Mouse (Mus musculus): Measurements from ENCODE around the gene Vmac. TPM values are rescaled to one million over a fixed set of nuclear protein-coding genes. Genes with fewer than 3 reads are reported as not detected.

Gene Vmac
- polyA plus RNA-seq, 1 experiment from 2014 or later: 16.5 TPM

- H3K4me1 ChIP-seq (replicated peaks): peaks cover 30% of the 10 kb centered on the region
- H3K27ac ChIP-seq: no peak overlapping the region
- no peaks in the 10 kb centered on the region for H3K9me3 ChIP-seq
- peaks cover 26% of the 10 kb centered on the region for H3K36me3 ChIP-seq
- WGBS: 51% methylated on average over 11 of the region's 11 CpGs
- peak overlapping the region; percentile 82 for H3K4me3 ChIP-seq (replicated peaks)
- H3K27me3 ChIP-seq: no peaks in the 10 kb centered on the region
- H3K9ac ChIP-seq (replicated peaks): peak overlapping the region; percentile 74; the same call in 1 of the 2 replicates
- no peak for ATAC-seq (ENCODE audit: insufficient number of reproducible peaks, insufficient read depth, low FRiP score, low TSS enrichment, low read depth)
- peak overlapping the region; percentile 77 for H3K4me2 ChIP-seq
Observed at GRCm38 (mm10) chr17:56715360-56715759, 2.5 kb downstream of the Vmac start.

- WGBS: 87% methylated on average over 3 of the region's 3 CpGs
- no peak overlapping the region for H3K27ac ChIP-seq
- no peak overlapping the region for H3K9ac ChIP-seq (replicated peaks)
- no peak for ATAC-seq (ENCODE audit: insufficient number of reproducible peaks, insufficient read depth, low FRiP score, low TSS enrichment, low read depth)
- no peaks in the 10 kb centered on the region for H3K9me3 ChIP-seq
- H3K27me3 ChIP-seq: no peaks in the 10 kb centered on the region
- H3K36me3 ChIP-seq: peaks cover 82% of the 10 kb centered on the region
- no peaks in the 10 kb centered on the region for H3K4me1 ChIP-seq (replicated peaks)
- no peak overlapping the region for H3K4me3 ChIP-seq (replicated peaks)
- no peak overlapping the region for H3K4me2 ChIP-seq
Observed at GRCm38 (mm10) chr17:56709708-56710107, 8.1 kb downstream of the Vmac start.

- H3K4me2 ChIP-seq: no peak overlapping the region
- WGBS: 90% methylated on average over 4 of the region's 4 CpGs
- peaks cover 92% of the 10 kb centered on the region for H3K36me3 ChIP-seq
- H3K27ac ChIP-seq: no peak overlapping the region
- H3K4me3 ChIP-seq (replicated peaks): no peak overlapping the region
- no peaks in the 10 kb centered on the region for H3K9me3 ChIP-seq
- no peak overlapping the region for H3K9ac ChIP-seq (replicated peaks)
- H3K4me1 ChIP-seq (replicated peaks): no peaks in the 10 kb centered on the region
- no peak for ATAC-seq (ENCODE audit: insufficient number of reproducible peaks, insufficient read depth, low FRiP score, low TSS enrichment, low read depth)
- no peaks in the 10 kb centered on the region for H3K27me3 ChIP-seq
Observed at GRCm38 (mm10) chr17:56708692-56709091, 9.1 kb downstream of the Vmac start.

- H3K9ac ChIP-seq (replicated peaks): no peak overlapping the region
- 95% methylated on average over 1 of the region's 1 CpGs for WGBS
- ATAC-seq (ENCODE audit: insufficient number of reproducible peaks, insufficient read depth, low FRiP score, low TSS enrichment, low read depth): no peak
- no peak overlapping the region for H3K27ac ChIP-seq
- H3K4me1 ChIP-seq (replicated peaks): no peaks in the 10 kb centered on the region
- H3K36me3 ChIP-seq: peaks cover 99% of the 10 kb centered on the region
- H3K4me3 ChIP-seq (replicated peaks): no peak overlapping the region
- H3K27me3 ChIP-seq: no peaks in the 10 kb centered on the region
- H3K4me2 ChIP-seq: no peak overlapping the region
- no peaks in the 10 kb centered on the region for H3K9me3 ChIP-seq
Observed at GRCm38 (mm10) chr17:56706515-56706914, 11.3 kb downstream of the Vmac start.

GRCm38 (mm10) chr17:56703038-56703437, 14.8 kb downstream of the Vmac start:
- Histone ChIP-seq H3K36me3 (peaks cover 99% of the 10 kb centered on the region), H3K27ac (no peak overlapping the region), H3K4me3 (replicated peaks) (no peak overlapping the region), H3K27me3 (no peaks in the 10 kb centered on the region), H3K9me3 (no peaks in the 10 kb centered on the region), H3K4me2 (no peak overlapping the region), H3K9ac (replicated peaks) (no peak overlapping the region), H3K4me1 (replicated peaks) (no peaks in the 10 kb centered on the region)
- no peak for ATAC-seq (ENCODE audit: insufficient number of reproducible peaks, insufficient read depth, low FRiP score, low TSS enrichment, low read depth)
- 84% methylated on average over 4 of the region's 4 CpGs for WGBS

- H3K4me3 ChIP-seq (replicated peaks): no peak overlapping the region
- no peak overlapping the region for H3K27ac ChIP-seq
- ATAC-seq (ENCODE audit: insufficient number of reproducible peaks, insufficient read depth, low FRiP score, low TSS enrichment, low read depth): no peak
- H3K36me3 ChIP-seq: peaks cover 100% of the 10 kb centered on the region
- H3K9ac ChIP-seq (replicated peaks): no peak overlapping the region
- H3K4me2 ChIP-seq: no peak overlapping the region
- no peaks in the 10 kb centered on the region for H3K9me3 ChIP-seq
- 82% methylated on average over 2 of the region's 2 CpGs for WGBS
- no peaks in the 10 kb centered on the region for H3K27me3 ChIP-seq
- no peaks in the 10 kb centered on the region for H3K4me1 ChIP-seq (replicated peaks)
Observed at GRCm38 (mm10) chr17:56700451-56700850, 17.4 kb downstream of the Vmac start.

GRCm38 (mm10) chr17:56693851-56694310, 23.9 kb downstream of the Vmac start:
- Histone ChIP-seq H3K27me3 (no peaks in the 10 kb centered on the region), H3K4me1 (replicated peaks) (peaks cover 11% of the 10 kb centered on the region), H3K9me3 (no peaks in the 10 kb centered on the region), H3K27ac (no peak overlapping the region), H3K4me3 (replicated peaks) (no peak overlapping the region), H3K9ac (replicated peaks) (no peak overlapping the region), H3K4me2 (no peak overlapping the region), H3K36me3 (peaks cover 100% of the 10 kb centered on the region)
- WGBS: 68% methylated on average over 6 of the region's 6 CpGs
- ATAC-seq (ENCODE audit: insufficient number of reproducible peaks, insufficient read depth, low FRiP score, low TSS enrichment, low read depth): no peak

GRCm38 (mm10) chr17:56693395-56693794, 24.4 kb downstream of the Vmac start:
- Histone ChIP-seq H3K27ac (no peak overlapping the region), H3K27me3 (no peaks in the 10 kb centered on the region), H3K9ac (replicated peaks) (0 out of 2 replicates have a peak overlapping the region, but pooled peaks have one; percentile 6), H3K9me3 (no peaks in the 10 kb centered on the region), H3K4me2 (no peak overlapping the region), H3K4me1 (replicated peaks) (peaks cover 11% of the 10 kb centered on the region), H3K36me3 (peaks cover 100% of the 10 kb centered on the region), H3K4me3 (replicated peaks) (no peak overlapping the region)
- no peak for ATAC-seq (ENCODE audit: insufficient number of reproducible peaks, insufficient read depth, low FRiP score, low TSS enrichment, low read depth)
- WGBS: 52% methylated on average over 1 of the region's 1 CpGs

GRCm38 (mm10) chr17:56688689-56689088, 29.1 kb downstream of the Vmac start:
- no peak overlapping the region for H3K4me3 ChIP-seq (replicated peaks)
- no peak overlapping the region for H3K27ac ChIP-seq
- no peaks in the 10 kb centered on the region for H3K27me3 ChIP-seq
- ATAC-seq (ENCODE audit: insufficient number of reproducible peaks, insufficient read depth, low FRiP score, low TSS enrichment, low read depth): no peak
- peaks cover 99% of the 10 kb centered on the region for H3K36me3 ChIP-seq
- H3K9ac ChIP-seq (replicated peaks): no peak overlapping the region
- no peaks in the 10 kb centered on the region for H3K9me3 ChIP-seq
- no peak overlapping the region for H3K4me2 ChIP-seq
- WGBS: 86% methylated on average over 2 of the region's 2 CpGs
- H3K4me1 ChIP-seq (replicated peaks): peaks cover 7% of the 10 kb centered on the region

- H3K9me3 ChIP-seq: no peaks in the 10 kb centered on the region
- no peak overlapping the region for H3K4me3 ChIP-seq (replicated peaks)
- H3K4me1 ChIP-seq (replicated peaks): 0 out of 2 replicates have a peak, but pooled peaks cover under 1% of the 10 kb centered on the region
- peaks cover 97% of the 10 kb centered on the region for H3K36me3 ChIP-seq
- no peak overlapping the region for H3K27ac ChIP-seq
- H3K9ac ChIP-seq (replicated peaks): no peak overlapping the region
- no peaks in the 10 kb centered on the region for H3K27me3 ChIP-seq
- no peak for ATAC-seq (ENCODE audit: insufficient number of reproducible peaks, insufficient read depth, low FRiP score, low TSS enrichment, low read depth)
- no peak overlapping the region for H3K4me2 ChIP-seq
Observed at GRCm38 (mm10) chr17:56688045-56688444, 29.8 kb downstream of the Vmac start.

GRCm38 (mm10) chr17:56686801-56687200, 31.0 kb downstream of the Vmac start:
- no peaks in the 10 kb centered on the region for H3K4me1 ChIP-seq (replicated peaks)
- ATAC-seq (ENCODE audit: insufficient number of reproducible peaks, insufficient read depth, low FRiP score, low TSS enrichment, low read depth): no peak

GRCm38 (mm10) chr17:56684649-56685048, 33.2 kb downstream of the Vmac start:
- H3K9me3 ChIP-seq: no peaks in the 10 kb centered on the region
- peaks cover 96% of the 10 kb centered on the region for H3K36me3 ChIP-seq
- H3K27me3 ChIP-seq: no peaks in the 10 kb centered on the region
- WGBS: 87% methylated on average over 2 of the region's 2 CpGs
- no peak for ATAC-seq (ENCODE audit: insufficient number of reproducible peaks, insufficient read depth, low FRiP score, low TSS enrichment, low read depth)
- H3K4me2 ChIP-seq: no peak overlapping the region
- H3K27ac ChIP-seq: no peak overlapping the region
- H3K4me3 ChIP-seq (replicated peaks): no peak overlapping the region
- H3K4me1 ChIP-seq (replicated peaks): no peaks in the 10 kb centered on the region
- no peak overlapping the region; the same call in 1 of the 2 replicates for H3K9ac ChIP-seq (replicated peaks)

More at GRCm38 (mm10) chr17:56686801-56687200, 31.0 kb downstream of the Vmac start:
- Histone ChIP-seq H3K27ac (no peak overlapping the region), H3K4me2 (no peak overlapping the region), H3K27me3 (no peaks in the 10 kb centered on the region), H3K9ac (replicated peaks) (no peak overlapping the region), H3K36me3 (peaks cover 97% of the 10 kb centered on the region), H3K9me3 (no peaks in the 10 kb centered on the region), H3K4me3 (replicated peaks) (no peak overlapping the region)
- 89% methylated on average over 4 of the region's 4 CpGs for WGBS

Measured in limb, embryonic 12.5 days (tissue).